Mouse (Mus musculus) lung, postnatal 25 days (tissue): Measurements from ENCODE around the gene Rtkn2.

ENCODE experiments used
- DNase-seq: peaks from one replicate; pipeline ENCODE4 v3.0.0; 2022; ENCODE audit warnings: low spot score

The Rtkn2 gene

GRCm38 (mm10) chr10:68104881-68105781 is 125.8 kb downstream of the Rtkn2 start:
- no peak for DNase-seq

DNA sequence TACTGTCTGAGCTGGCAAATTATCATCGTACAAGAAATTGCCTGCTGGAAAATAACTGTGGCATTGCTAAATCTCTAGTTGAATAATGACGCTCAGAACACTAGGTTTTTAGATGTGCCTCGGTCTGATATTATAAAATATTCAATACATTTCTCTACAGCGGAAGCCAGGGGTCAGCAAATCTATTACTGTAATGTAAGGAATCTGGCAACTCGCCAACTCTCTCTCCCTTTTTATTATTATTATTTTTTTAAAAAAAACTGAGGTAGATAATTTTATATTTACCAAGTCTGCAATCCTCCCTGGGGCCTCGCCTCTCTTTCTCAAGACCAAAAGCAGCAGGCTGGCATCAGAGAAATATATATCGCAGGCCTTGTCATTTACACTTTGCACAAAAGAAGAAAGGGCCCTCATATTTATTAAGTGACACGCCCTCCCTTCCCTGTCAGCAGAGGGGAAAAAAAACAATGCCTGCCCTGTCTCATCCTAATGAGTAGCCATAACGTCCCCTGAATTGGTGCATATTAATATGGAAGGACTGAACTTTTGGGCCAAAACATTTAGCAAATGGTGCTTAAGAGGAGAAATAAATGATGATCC is 127.1 kb downstream of the Rtkn2 start:
- DNase-seq: no peak

- no peak for DNase-seq
Observed at GRCm38 (mm10) chr10:68107716-68108115, 128.3 kb downstream of the Rtkn2 start.
